21 mouse cellular contexts compared by ENCODE assay signal in genomic region chr6:115927292-115928242, GRCm38 (mm10). TPM values are rescaled to one million over a fixed set of nuclear protein-coding genes. Genes with fewer than 3 reads are reported as not detected.
DNase-seq lines count a peak whose midpoint lies in the region; ATAC-seq and TF ChIP-seq lines count a peak whose summit lies in the region.
"Had no signal": no experiment of that assay in that cellular context is flagged by ENCODE, and none has a peak within 500 bp of the region (broad histone marks: within the 10 kb centered on the region; RNA-seq: fewer than 3 reads in every experiment).

No protein-coding gene starts in this region.

- peaks cover 23% of the 10 kb centered on the region for H3K4me1 ChIP-seq in forebrain, embryonic 14.5 days (ENCODE audit: control insufficient read depth, insufficient read depth, low read length)
- peaks cover 69% of the 10 kb centered on the region for H3K4me1 ChIP-seq in limb, embryonic 10.5 days
- H3K4me1 ChIP-seq in lung, postnatal 0 days (ENCODE audit: insufficient read depth, low read depth, low read length), result peaks cover 10% of the 10 kb centered on the region; the same call in 1 of the 2 replicates

- no peaks in the 10 kb centered on the region for H3K27me3 ChIP-seq in forebrain, embryonic 14.5 days (replicated peaks; ENCODE audit: control insufficient read depth, insufficient read depth, low read length)
- H3K27me3 ChIP-seq in limb, embryonic 10.5 days (ENCODE audit: low read depth, poor library complexity, severe bottlenecking), result no peaks in the 10 kb centered on the region
- H3K27me3 ChIP-seq in lung, postnatal 0 days (replicated peaks; ENCODE audit: insufficient read depth, low read length), result no peaks in the 10 kb centered on the region
- H3K27me3 ChIP-seq: embryonic facial prominence, embryonic 15.5 days; intestine, embryonic 15.5 days; Patski had no signal

- peak; percentile 55 for DNase-seq in adrenal gland, adult 8-10 months
- no peak for DNase-seq in adrenal gland, postnatal 25 days
- DNase-seq in 3T3-L1 (ENCODE audit: low read depth, low spot score), result peak; percentile 23
- peak; percentile 81 for DNase-seq in forebrain, embryonic 14.5 days (ENCODE audit: low spot score)
- DNase-seq in limb, embryonic 10.5 days (ENCODE audit: low spot score), result no peak
- no peak for DNase-seq in left cerebral cortex, adult 2 months (ENCODE audit: extremely low spot score in 1 of 2, low spot score in 2 of 2)
- DNase-seq in lung, postnatal 0 days (ENCODE audit: low spot score), result no peak
- no peak for DNase-seq in left cerebral cortex, postnatal 36 days (ENCODE audit: low spot score in 2 of 2)
- DNase-seq: cerebellum, postnatal 14 days; kidney, postnatal 14 days; lung, adult 18-20 months; right cerebral cortex, postnatal 4 days had no signal

- intact Hi-C loops in left cerebral cortex, adult 2 months (cut with DNase I), result no loop called here
- intact Hi-C loops in left cerebral cortex, postnatal 36 days (cut with DNase I), result no loop called here

- H3K4me3 ChIP-seq in forebrain, embryonic 14.5 days (ENCODE audit: low read depth, low read length), result no peak overlapping the region
- H3K4me3 ChIP-seq in limb, embryonic 10.5 days, result no peak overlapping the region
- H3K4me3 ChIP-seq in left cerebral cortex, adult 2 months, result no peak overlapping the region
- no peak overlapping the region for H3K4me3 ChIP-seq in lung, postnatal 0 days (ENCODE audit: low read depth, low read length)
- H3K4me3 ChIP-seq: embryonic facial prominence, embryonic 15.5 days; intestine, embryonic 15.5 days; myocyte had no signal

- no peak overlapping the region for H3K9ac ChIP-seq in forebrain, embryonic 14.5 days (ENCODE audit: low read length)
- no peak overlapping the region for H3K9ac ChIP-seq in lung, postnatal 0 days (replicated peaks; ENCODE audit: low read depth)
- H3K9ac ChIP-seq: embryonic facial prominence, embryonic 15.5 days; intestine, embryonic 15.5 days had no signal

- H3K36me3 ChIP-seq in forebrain, embryonic 14.5 days (ENCODE audit: control insufficient read depth, insufficient read depth, low read length), result no peaks in the 10 kb centered on the region
- H3K36me3 ChIP-seq in limb, embryonic 10.5 days, result no peaks in the 10 kb centered on the region
- H3K36me3 ChIP-seq in lung, postnatal 0 days (ENCODE audit: insufficient read depth, low read length), result no peaks in the 10 kb centered on the region
- H3K36me3 ChIP-seq: embryonic facial prominence, embryonic 15.5 days; intestine, embryonic 15.5 days had no signal

- no peak for TF ChIP-seq EP300 in lung, postnatal 0 days (IDR thresholded peaks at IDR 0.05)

- no peaks in the 10 kb centered on the region for H3K9me3 ChIP-seq in forebrain, embryonic 14.5 days (replicated peaks; ENCODE audit: control insufficient read depth, low read length)
- H3K9me3 ChIP-seq in limb, embryonic 10.5 days (replicated peaks), result no peaks in the 10 kb centered on the region
- H3K9me3 ChIP-seq in lung, postnatal 0 days (ENCODE audit: low read length), result no peaks in the 10 kb centered on the region
- H3K9me3 ChIP-seq: embryonic facial prominence, embryonic 15.5 days; intestine, embryonic 15.5 days had no signal

- H3K27ac ChIP-seq in forebrain, embryonic 14.5 days (ENCODE audit: low read depth, low read length), result peak overlapping the region; percentile 86
- H3K27ac ChIP-seq in limb, embryonic 10.5 days, result peak overlapping the region; percentile 72
- H3K27ac ChIP-seq in left cerebral cortex, adult 2 months, result no peak overlapping the region
- H3K27ac ChIP-seq in lung, postnatal 0 days (ENCODE audit: low read length), result no peak overlapping the region
- H3K27ac ChIP-seq: embryonic facial prominence, embryonic 15.5 days; intestine, embryonic 15.5 days had no signal

- H3K4me2 ChIP-seq in forebrain, embryonic 14.5 days (ENCODE audit: low read length), result no peak overlapping the region
- no peak overlapping the region for H3K4me2 ChIP-seq in lung, postnatal 0 days (replicated peaks; ENCODE audit: low read depth, low read length)
- H3K4me2 ChIP-seq: embryonic facial prominence, embryonic 15.5 days; intestine, embryonic 15.5 days had no signal

- peak; percentile 74 for ATAC-seq in forebrain, embryonic 14.5 days
- ATAC-seq in lung, postnatal 0 days, result no peak
- ATAC-seq: intestine, embryonic 15.5 days; Patski had no signal

- 46% methylated on average over 10 of the region's 10 CpGs for WGBS in forebrain, embryonic 14.5 days
- 83% methylated on average over 10 of the region's 10 CpGs for WGBS in limb, embryonic 10.5 days
- 76% methylated on average over 10 of the region's 10 CpGs for WGBS in lung, postnatal 0 days

- no peak for TF ChIP-seq CTCF in left cerebral cortex, adult 2 months (IDR thresholded peaks at IDR 0.05)
- no peak for TF ChIP-seq CTCF in lung, postnatal 0 days (IDR thresholded peaks at IDR 0.05)

RNA-seq across cellular contexts. Expression of gene Rho, which starts 4.0 kb away (rescaled TPM):
- 1 to 10 TPM in 3 of 4 experiments, under 1 TPM in 1; 0.52 to 1.9 (median 1.2) TPM for total RNA-seq in adrenal gland, adult 8-10 months (2022)
- 0.94 and 1.9 TPM in 2 replicates for total RNA-seq in adrenal gland, postnatal 25 days (2021)
- 0.19 and 0.30 TPM in 2 replicates for polyA plus RNA-seq in forebrain, embryonic 14.5 days (2014; fragmentation: Nextera tagmentation; extraction: Ambion mirVana)
- 0.24 and 0.31 TPM in 2 replicates for polyA plus RNA-seq in limb, embryonic 10.5 days (2016; fragmentation: Nextera tagmentation; extraction: Ambion mirVana)
- under 1 TPM; 0.56 to 0.79 TPM for total RNA-seq in left cerebral cortex, adult 2 months (2021)
- polyA plus RNA-seq in lung, postnatal 0 days (2015; fragmentation: Nextera tagmentation; extraction: Ambion mirVana), result 0.04 TPM in 1 of 2 replicates, not detected in the other
- total RNA-seq in left cerebral cortex, postnatal 36 days (2021), result under 1 TPM; 0.17 to 0.70 TPM
- total RNA-seq: granulocyte monocyte progenitor cell, adult 5-6 weeks had no signal
- polyA plus RNA-seq: heart, postnatal 0 days had no signal

RNA-seq across cellular contexts. Expression of gene H1foo, which starts 17.2 kb away (rescaled TPM):
- total RNA-seq in adrenal gland, adult 8-10 months (2022), result under 1 TPM in 1 of 4 experiments, not detected in 3; 0.40 TPM
- total RNA-seq in adrenal gland, postnatal 25 days (2021), result not detected in 2 replicates
- polyA plus RNA-seq in forebrain, embryonic 14.5 days (2014; fragmentation: Nextera tagmentation; extraction: Ambion mirVana), result not detected in 2 replicates
- not detected in 2 replicates for polyA plus RNA-seq in limb, embryonic 10.5 days (2016; fragmentation: Nextera tagmentation; extraction: Ambion mirVana)
- not detected for total RNA-seq in left cerebral cortex, adult 2 months (2021)
- not detected in 2 replicates for polyA plus RNA-seq in lung, postnatal 0 days (2015; fragmentation: Nextera tagmentation; extraction: Ambion mirVana)
- total RNA-seq in left cerebral cortex, postnatal 36 days (2021), result not detected
- total RNA-seq: granulocyte monocyte progenitor cell, adult 5-6 weeks; layer of hippocampus, postnatal 10 days had no signal
- polyA plus RNA-seq: embryonic facial prominence, embryonic 15.5 days; heart, postnatal 0 days; intestine, embryonic 15.5 days; limb, embryonic 14.5 days; myocyte; Patski; stomach, embryonic 14.5 days had no signal

Comparison
In these comparisons a context has a peak if more than half of its experiments do, and no peak if none do; other contexts are left out.
1. DNase-seq: peak in adrenal gland, adult 8-10 months (single experiment), 3T3-L1 (single experiment) and forebrain, embryonic 14.5 days (single experiment); none in adrenal gland, postnatal 25 days (single experiment), limb, embryonic 10.5 days (single experiment), left cerebral cortex, adult 2 months (0 of 2), lung, postnatal 0 days (single experiment) and left cerebral cortex, postnatal 36 days (0 of 2).
2. H3K27ac ChIP-seq: peak in forebrain, embryonic 14.5 days (single experiment) and limb, embryonic 10.5 days (single experiment); none in left cerebral cortex, adult 2 months (single experiment) and lung, postnatal 0 days (single experiment).